Mouse (Mus musculus): ENCODE data around the gene Rnf185.

GRCm38 (mm10) chr11:3412111-3412510, 40.1 kb downstream of the Rnf185 start:
- TF ChIP-seq POLR2A (IDR thresholded peaks at IDR 0.05; ENCODE audit: low read depth, low read length) = no peak
- no peak for TF ChIP-seq CTCF (IDR thresholded peaks at IDR 0.05; ENCODE audit: extremely low read depth, insufficient read depth, insufficient read length, insufficient replicate concordance)

All from spleen, adult 2 months (tissue).